Mouse (Mus musculus) stomach, embryonic 16.5 days (tissue): ENCODE results near the gene Tcte1. TPM values are rescaled to one million over a fixed set of nuclear protein-coding genes. Genes with fewer than 3 reads are reported as not detected.

Experiments used
- ATAC-seq: fragments of 200-750 bp; cut with Nextera tagmentation; 2 replicates; pipeline ENCODE4 v1.8.0; 2017; ENCODE audit warnings: moderate number of reproducible peaks, moderate TSS enrichment; ENCODE audit not compliant: insufficient read depth, low FRiP score
- H3K27ac ChIP-seq: fragments of 300-500 bp; sonication (generic); 2 replicates; pipeline ENCODE4 v1.5.1; 2014; ENCODE audit warnings: low read length
- H3K27me3 ChIP-seq: fragments of 300-500 bp; sonication (generic); 2 replicates; pipeline ENCODE4 v1.6.1; 2014; ENCODE audit warnings: low read length, control low read depth, mixed read lengths; ENCODE audit not compliant: control insufficient read depth, insufficient read depth
- H3K36me3 ChIP-seq: fragments of 300-500 bp; sonication (generic); 2 replicates; pipeline ENCODE4 v1.6.1; 2014; ENCODE audit warnings: low read length; ENCODE audit not compliant: control insufficient read depth, insufficient read depth
- H3K4me1 ChIP-seq: fragments of 300-500 bp; sonication (generic); 2 replicates; pipeline ENCODE4 v1.6.1; 2014; ENCODE audit warnings: low read length, control low read depth, mixed read lengths; ENCODE audit not compliant: control insufficient read depth, insufficient read depth
- H3K4me2 ChIP-seq: fragments of 300-500 bp; sonication (generic); 2 replicates; pipeline ENCODE4 v1.6.1; 2014; ENCODE audit warnings: low read depth, low read length, mixed read lengths
- H3K4me3 ChIP-seq: fragments of 300-500 bp; sonication (generic); replicated peaks from 2 replicates; pipeline ENCODE4 v1.5.1; 2014; ENCODE audit warnings: mild to moderate bottlenecking, low read length
- H3K9ac ChIP-seq: fragments of 300-500 bp; sonication (generic); 2 replicates; pipeline ENCODE4 v1.6.1; 2014; ENCODE audit warnings: low read length
- H3K9me3 ChIP-seq: fragments of 300-500 bp; sonication (generic); replicated peaks from 2 replicates; pipeline ENCODE4 v1.6.1; 2016; ENCODE audit warnings: low read length, control low read depth; ENCODE audit not compliant: control insufficient read depth
- WGBS: fragments of 180-500 bp; shearing (Covaris S2); extraction: QIAGEN DNeasy Blood & Tissue Kit; methylation state at CpG from one replicate; pipeline ENCODE4 v1.1.7; 2014; 5-methylcytosine and 5-hydroxymethylcytosine counted together
- polyA plus RNA-seq: library from polyadenylated mRNA; unstranded; fragments of >200 nt; fragmentation: Nextera tagmentation; extraction: Ambion mirVana; gene quantifications from 2 replicates; pipeline ENCODE4 v1.2.1, GENCODE M21; 2015

The Tcte1 gene
- polyA plus RNA-seq, 1 experiment from 2014 or later: 0.28 TPM

- Histone ChIP-seq H3K36me3 (no peaks in the 10 kb centered on the region), H3K27ac (no peak overlapping the region), H3K9me3 (no peaks in the 10 kb centered on the region), H3K4me3 (no peak overlapping the region), H3K4me1 (no peaks in the 10 kb centered on the region), H3K9ac (no peak overlapping the region), H3K4me2 (no peak overlapping the region), H3K27me3 (no peaks in the 10 kb centered on the region)
- no peak for ATAC-seq
- 83% methylated on average over 23 of the region's 23 CpGs for whole genome bisulfite sequencing
These were observed 34.6 kb upstream of the Tcte1 start for GRCm38 (mm10) chr17:45488321-45489254.

DNA sequence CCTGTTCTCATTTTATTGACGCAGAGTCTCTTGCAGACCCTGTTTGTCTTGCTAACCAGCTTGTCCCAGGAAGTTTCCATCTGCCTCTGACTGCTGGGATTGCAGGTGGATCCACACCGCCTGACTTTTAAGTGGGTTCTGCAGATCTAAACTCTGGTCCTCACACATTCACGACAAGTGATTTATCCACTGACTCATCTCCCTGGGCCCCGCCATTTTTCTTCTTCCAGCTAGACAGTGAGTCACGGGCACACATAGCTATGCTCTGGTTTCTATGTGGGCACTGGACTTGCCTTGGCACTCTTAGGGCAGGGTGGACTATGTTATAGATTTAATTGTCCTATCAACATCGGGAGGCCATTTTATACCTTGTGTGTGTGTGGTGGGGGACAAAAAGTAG, 33.5 kb upstream of the Tcte1 start:
- WGBS: 76% methylated on average over 6 of the region's 6 CpGs
- no peak overlapping the region for H3K4me2 ChIP-seq
- no peaks in the 10 kb centered on the region for H3K27me3 ChIP-seq
- no peaks in the 10 kb centered on the region for H3K9me3 ChIP-seq
- ATAC-seq: no peak
- no peaks in the 10 kb centered on the region for H3K4me1 ChIP-seq
- no peak overlapping the region for H3K9ac ChIP-seq
- H3K36me3 ChIP-seq: no peaks in the 10 kb centered on the region
- H3K4me3 ChIP-seq: no peak overlapping the region
- H3K27ac ChIP-seq: no peak overlapping the region

DNA sequence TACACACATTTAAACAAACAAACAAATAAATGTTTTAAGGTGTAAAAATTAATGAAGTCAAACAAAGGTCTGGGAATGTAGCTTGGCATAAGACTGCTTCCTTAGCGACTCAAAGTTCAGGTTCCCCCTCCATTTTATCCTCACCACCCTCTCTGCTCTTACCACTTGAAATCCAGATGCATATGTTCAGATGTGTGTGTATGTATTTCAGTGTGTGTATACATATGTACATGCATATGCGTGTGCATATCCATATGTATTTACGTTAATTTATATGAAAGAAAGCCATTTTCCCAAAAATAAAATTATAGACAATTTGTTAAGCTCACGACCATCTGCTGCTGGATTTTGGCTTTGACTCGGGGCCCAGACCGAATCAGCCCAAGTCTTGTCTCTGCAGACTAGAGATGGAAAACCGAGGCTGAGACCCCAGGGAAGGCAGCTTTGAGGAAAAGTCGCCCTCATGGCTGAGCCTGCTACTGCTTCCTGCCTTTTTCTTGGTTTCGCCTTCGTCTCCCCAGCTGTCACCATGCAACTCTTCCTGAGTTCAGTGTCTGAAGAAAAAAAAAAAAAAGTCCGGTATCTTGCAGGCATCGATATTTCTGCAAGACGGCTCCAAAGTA, 32.6 kb upstream of the Tcte1 start:
- Histone ChIP-seq H3K9ac (no peak overlapping the region), H3K4me1 (0 out of 2 replicates have a peak, but pooled peaks cover 5% of the 10 kb centered on the region), H3K36me3 (no peaks in the 10 kb centered on the region), H3K4me3 (no peak overlapping the region), H3K9me3 (no peaks in the 10 kb centered on the region), H3K4me2 (no peak overlapping the region), H3K27me3 (no peaks in the 10 kb centered on the region), H3K27ac (no peak overlapping the region)
- ATAC-seq: no peak
- 51% methylated on average over 13 of the region's 13 CpGs for WGBS

DNA sequence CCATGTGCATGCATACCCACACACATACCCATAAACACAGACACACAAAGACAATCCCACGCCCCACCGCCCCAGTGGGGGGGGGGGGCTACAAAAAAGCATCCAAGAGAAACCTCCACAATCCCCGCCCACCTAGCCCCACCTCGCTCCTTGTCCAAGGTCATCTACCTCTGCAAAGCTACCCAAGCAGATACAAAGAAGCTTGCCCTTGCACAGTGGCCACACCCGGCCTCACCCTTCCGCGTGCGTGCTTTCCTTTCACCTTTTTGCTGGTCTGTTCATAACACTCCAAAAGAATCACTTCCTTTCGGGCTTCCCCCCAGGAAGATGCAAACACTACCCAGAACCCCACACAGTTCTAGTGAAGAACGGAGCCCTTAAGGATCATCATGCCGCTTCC, 27.8 kb upstream of the Tcte1 start:
- Histone ChIP-seq H3K4me1 (0 out of 2 replicates have a peak, but pooled peaks cover 5% of the 10 kb centered on the region), H3K27ac (no peak overlapping the region), H3K36me3 (no peaks in the 10 kb centered on the region), H3K4me2 (no peak overlapping the region), H3K4me3 (no peak overlapping the region), H3K27me3 (no peaks in the 10 kb centered on the region), H3K9me3 (no peaks in the 10 kb centered on the region), H3K9ac (no peak overlapping the region)
- ATAC-seq: peak; percentile 73
- 60% methylated on average over 11 of the region's 11 CpGs for WGBS

GRCm38 (mm10) chr17:45498397-45498796, 24.8 kb upstream of the Tcte1 start:
- H3K27me3 ChIP-seq: no peaks in the 10 kb centered on the region
- H3K9ac ChIP-seq: no peak overlapping the region
- H3K4me2 ChIP-seq: no peak overlapping the region
- H3K4me1 ChIP-seq: 0 out of 2 replicates have a peak, but pooled peaks cover 5% of the 10 kb centered on the region
- WGBS: 79% methylated on average over 13 of the region's 13 CpGs
- H3K27ac ChIP-seq: no peak overlapping the region
- no peaks in the 10 kb centered on the region for H3K36me3 ChIP-seq
- no peak for ATAC-seq
- no peaks in the 10 kb centered on the region for H3K9me3 ChIP-seq
- H3K4me3 ChIP-seq: no peak overlapping the region

DNA sequence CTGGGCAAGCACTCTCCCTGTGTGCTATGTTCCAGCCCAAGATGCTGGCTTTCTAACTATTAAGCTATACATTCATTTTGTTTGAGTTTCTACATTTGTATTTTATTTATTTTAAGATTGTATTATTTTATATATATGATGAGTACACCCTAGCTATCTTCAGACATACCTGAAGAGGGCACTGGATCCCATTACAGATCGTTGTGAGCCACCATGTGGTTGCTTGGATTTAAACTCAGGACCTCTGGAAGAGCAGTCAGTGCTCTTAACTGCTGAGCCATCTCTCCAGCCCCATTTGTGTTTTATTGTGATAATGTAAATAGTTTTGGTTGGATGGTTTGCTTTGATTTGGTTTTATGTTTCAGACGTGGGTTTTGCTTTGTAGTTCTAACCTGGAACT, 23.7 kb upstream of the Tcte1 start:
- Histone ChIP-seq H3K9ac (no peak overlapping the region), H3K4me3 (no peak overlapping the region), H3K27me3 (no peaks in the 10 kb centered on the region), H3K9me3 (no peaks in the 10 kb centered on the region), H3K4me1 (0 out of 2 replicates have a peak, but pooled peaks cover 5% of the 10 kb centered on the region), H3K36me3 (no peaks in the 10 kb centered on the region), H3K27ac (no peak overlapping the region), H3K4me2 (no peak overlapping the region)
- no peak for ATAC-seq
- WGBS: 41% methylated on average over 2 of the region's 2 CpGs

GRCm38 (mm10) chr17:45500981-45501380, 22.3 kb upstream of the Tcte1 start:
- 29% methylated on average over 4 of the region's 4 CpGs for WGBS
- no peaks in the 10 kb centered on the region for H3K27me3 ChIP-seq
- no peaks in the 10 kb centered on the region for H3K36me3 ChIP-seq
- no peak for ATAC-seq
- no peak overlapping the region for H3K4me2 ChIP-seq
- 0 out of 2 replicates have a peak, but pooled peaks cover 1% of the 10 kb centered on the region for H3K4me1 ChIP-seq
- no peak overlapping the region for H3K4me3 ChIP-seq
- no peaks in the 10 kb centered on the region for H3K9me3 ChIP-seq
- H3K27ac ChIP-seq: no peak overlapping the region
- H3K9ac ChIP-seq: no peak overlapping the region

DNA sequence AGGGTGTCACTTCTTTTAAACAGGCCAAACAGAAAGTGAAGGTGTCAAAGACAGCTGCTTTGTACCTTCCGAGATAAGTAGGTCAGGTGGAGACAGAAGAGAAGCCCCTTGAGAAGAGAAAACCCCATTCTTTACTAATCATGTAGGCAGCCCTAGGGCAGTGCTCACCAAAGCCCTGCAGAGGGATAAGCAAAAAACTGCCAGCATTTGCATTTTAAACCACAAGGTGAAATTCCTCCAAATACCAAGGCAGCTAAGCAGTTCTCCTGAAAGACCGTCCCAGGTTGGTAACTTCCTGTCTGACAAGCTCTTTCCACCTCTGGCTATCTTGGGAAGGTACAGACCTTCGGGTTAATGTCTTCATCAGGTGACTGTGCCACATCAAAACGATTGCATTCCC, 20.9 kb upstream of the Tcte1 start:
- Histone ChIP-seq H3K4me3 (no peak overlapping the region), H3K4me2 (no peak overlapping the region), H3K27ac (no peak overlapping the region), H3K9me3 (no peaks in the 10 kb centered on the region), H3K36me3 (no peaks in the 10 kb centered on the region), H3K27me3 (no peaks in the 10 kb centered on the region), H3K4me1 (peaks cover 8% of the 10 kb centered on the region; the same call in 1 of the 2 replicates), H3K9ac (no peak overlapping the region)
- ATAC-seq: no peak
- WGBS: 51% methylated on average over 4 of the region's 4 CpGs

- Histone ChIP-seq H3K27me3 (no peaks in the 10 kb centered on the region), H3K36me3 (no peaks in the 10 kb centered on the region), H3K4me1 (peaks cover 11% of the 10 kb centered on the region; the same call in 1 of the 2 replicates), H3K27ac (no peak overlapping the region), H3K4me2 (no peak overlapping the region), H3K9me3 (no peaks in the 10 kb centered on the region), H3K4me3 (no peak overlapping the region), H3K9ac (no peak overlapping the region)
- ATAC-seq: no peak
- WGBS: 43% methylated on average over 5 of the region's 5 CpGs
These were observed 19.8 kb upstream of the Tcte1 start for GRCm38 (mm10) chr17:45503301-45503973.
